Mouse (Mus musculus) myocyte (in vitro differentiated cells): ENCODE data around the gene Golga3. TPM values are rescaled to one million over a fixed set of nuclear protein-coding genes. Genes with fewer than 3 reads are reported as not detected.

Experiments used
- H3K27me3 ChIP-seq: one replicate; pipeline ENCODE4 v1.6.1; 2011; ENCODE audit not compliant: control insufficient read depth, insufficient read depth, insufficient read length
- H3K36me3 ChIP-seq: one replicate; pipeline ENCODE4 v1.6.1; 2011; ENCODE audit not compliant: control insufficient read depth, insufficient read depth
- H3K4me2 ChIP-seq: one replicate; pipeline ENCODE4 v1.6.1; 2011; ENCODE audit warnings: low read depth, control low read depth
- H3K4me3 ChIP-seq: one replicate; pipeline ENCODE4 v1.5.1; 2011; ENCODE audit warnings: mild to moderate bottlenecking, control low read depth, moderate library complexity
- H3K79me2 ChIP-seq: one replicate; pipeline ENCODE4 v1.6.1; 2011; ENCODE audit not compliant: control insufficient read depth, insufficient read depth
- H3ac ChIP-seq: one replicate; pipeline ENCODE4 v1.6.1; 2011; ENCODE audit not compliant: control insufficient read depth, insufficient read length
- CEBPB ChIP-seq: IDR thresholded peaks from 2 replicates; pipeline ENCODE4 v1.6.1; 2011; ENCODE audit warnings: mild to moderate bottlenecking, moderate library complexity; ENCODE audit not compliant: poor library complexity, insufficient read depth, severe bottlenecking
- E2F4 ChIP-seq: IDR thresholded peaks from one replicate; pipeline ENCODE4 v1.6.1; 2011; ENCODE audit warnings: mild to moderate bottlenecking, control low read depth, moderate library complexity; ENCODE audit not compliant: insufficient read depth
- MAX ChIP-seq: IDR thresholded peaks from one replicate; pipeline ENCODE4 v1.6.1; 2011; ENCODE audit warnings: low read depth, mild to moderate bottlenecking, control low read depth
- MYOD1 ChIP-seq, 3 experiments: IDR thresholded peaks; one replicate each; pipeline ENCODE4 v1.6.1; 2011; ENCODE audit warnings: control low read depth in 2 of 3, low read depth in 2 of 3, mild to moderate bottlenecking in 2 of 3, moderate library complexity in 1 of 3; ENCODE audit not compliant: insufficient read length in 2 of 3, control insufficient read depth in 1 of 3
- MYOG ChIP-seq, 3 experiments: IDR thresholded peaks; one replicate each; pipeline ENCODE4 v1.6.1; 2011; ENCODE audit warnings: control low read depth in 2 of 3, low read depth in 2 of 3, mild to moderate bottlenecking in 2 of 3; ENCODE audit not compliant: insufficient read length in 2 of 3, control insufficient read depth in 1 of 3, insufficient read depth in 1 of 3
- POLR2A ChIP-seq: IDR thresholded peaks from one replicate; pipeline ENCODE4 v1.6.1; 2011; ENCODE audit warnings: low read depth, mild to moderate bottlenecking, control low read depth, moderate library complexity; ENCODE audit not compliant: insufficient read length
- POLR2AphosphoS2 ChIP-seq: IDR thresholded peaks from one replicate; pipeline ENCODE4 v1.6.1; 2011; ENCODE audit warnings: low read depth, control low read depth; ENCODE audit not compliant: insufficient read length
- REST ChIP-seq: IDR thresholded peaks from one replicate; pipeline ENCODE4 v1.6.1; 2011; ENCODE audit warnings: mild to moderate bottlenecking, control low read depth, moderate library complexity; ENCODE audit not compliant: insufficient read depth, insufficient read length
- SRF ChIP-seq: IDR thresholded peaks from one replicate; pipeline ENCODE4 v1.6.1; 2011; ENCODE audit warnings: low read depth; ENCODE audit not compliant: control insufficient read depth, insufficient read length
- TCF12 ChIP-seq: IDR thresholded peaks from one replicate; pipeline ENCODE4 v1.6.1; 2011; ENCODE audit warnings: mild to moderate bottlenecking, control low read depth; ENCODE audit not compliant: poor library complexity, insufficient read depth, severe bottlenecking
- TCF3 ChIP-seq: IDR thresholded peaks from one replicate; pipeline ENCODE4 v1.6.1; 2011; ENCODE audit warnings: low read depth, control low read depth; ENCODE audit not compliant: insufficient read length
- USF1 ChIP-seq: IDR thresholded peaks from one replicate; pipeline ENCODE4 v1.6.1; 2011; ENCODE audit warnings: low read depth, mild to moderate bottlenecking, control low read depth, moderate library complexity
- polyA plus RNA-seq: library from polyadenylated mRNA; unstranded; fragments of >200 nt; fragmentation: generic; extraction: Trizol; gene quantifications from one replicate; pipeline ENCODE4 v1.2.1, GENCODE M21; 2012; ENCODE audit warnings: missing spikeins

The Golga3 gene
- 15.3 TPM for polyA plus RNA-seq

- Histone ChIP-seq H3K27me3 (no peaks in the 10 kb centered on the region), H3K4me2 (peak within 1 kb of the TSS; percentile 75), H3K79me2 (peaks cover 38% of the 10 kb centered on the region), H3K36me3 (no peaks in the 10 kb centered on the region), H3ac (peak within 1 kb of the TSS; percentile 81), H3K4me3 (peak within 1 kb of the TSS; percentile 97)
- no peak for TF ChIP-seq TCF12
- no peak for TF ChIP-seq REST
- no peak for TF ChIP-seq MAX
- peak; percentile 46 for TF ChIP-seq USF1
- TF ChIP-seq MYOG (IDR thresholded peaks at IDR 0.05; ENCODE audit: control insufficient read depth in 1 of 3, insufficient read depth in 1 of 3, insufficient read length in 2 of 3, low read depth in 2 of 3), result peak in 1 of 3 experiments; percentile 16
- TF ChIP-seq E2F4, result no peak
- TF ChIP-seq SRF, result no peak
- TF ChIP-seq CEBPB, result no peak
- peak; percentile 75 for TF ChIP-seq POLR2AphosphoS2
- TF ChIP-seq MYOD1 (IDR thresholded peaks at IDR 0.05; ENCODE audit: control insufficient read depth in 1 of 3, insufficient read length in 2 of 3, low read depth in 2 of 3), result no peak
- no peak for TF ChIP-seq TCF3
- TF ChIP-seq POLR2A, result peak; percentile 70
Measured at GRCm38 (mm10) chr5:110176362-110177020, at the start of gene Golga3. Golga3 (plus strand) TSS chr5:110176701.

GRCm38 (mm10) chr5:110135293-110136086, 41.0 kb upstream of the Golga3 start, which contains the start of gene Chfr:
Chfr (plus strand) TSS chr5:110135842.
- H3K79me2 ChIP-seq, result peaks cover 12% of the 10 kb centered on the region
- peak within 1 kb of the TSS; percentile 26 for H3ac ChIP-seq
- TF ChIP-seq MYOD1 (IDR thresholded peaks at IDR 0.05; ENCODE audit: control insufficient read depth in 1 of 3, insufficient read length in 2 of 3, low read depth in 2 of 3), result peak in 1 of 3 experiments; percentile 56
- TF ChIP-seq MYOG (IDR thresholded peaks at IDR 0.05; ENCODE audit: control insufficient read depth in 1 of 3, insufficient read depth in 1 of 3, insufficient read length in 2 of 3, low read depth in 2 of 3), result peak in 1 of 3 experiments; percentile 49
- no peak for TF ChIP-seq TCF12
- peak; percentile 82 for TF ChIP-seq POLR2A
- peak; percentile 89 for TF ChIP-seq POLR2AphosphoS2
- no peak for TF ChIP-seq E2F4
- TF ChIP-seq SRF, result peak; percentile 98
- H3K4me3 ChIP-seq, result peak within 1 kb of the TSS; percentile 69
- H3K4me2 ChIP-seq, result peak within 1 kb of the TSS; percentile 82
- no peaks in the 10 kb centered on the region for H3K27me3 ChIP-seq
- H3K36me3 ChIP-seq, result no peaks in the 10 kb centered on the region

GRCm38 (mm10) chr5:110136087-110136464, 40.4 kb upstream of the Golga3 start:
- Histone ChIP-seq H3K4me3 (peak overlapping the region; percentile 69), H3ac (peak overlapping the region; percentile 26), H3K4me2 (peak overlapping the region; percentile 67), H3K79me2 (peaks cover 12% of the 10 kb centered on the region), H3K36me3 (no peaks in the 10 kb centered on the region), H3K27me3 (no peaks in the 10 kb centered on the region)
- TF ChIP-seq MAX (no peak), CEBPB (no peak), USF1 (no peak), POLR2AphosphoS2 (no peak), REST (no peak), MYOD1 (IDR thresholded peaks at IDR 0.05; ENCODE audit: control insufficient read depth in 1 of 3, insufficient read length in 2 of 3, low read depth in 2 of 3) (no peak), TCF3 (no peak), E2F4 (no peak), MYOG (IDR thresholded peaks at IDR 0.05; ENCODE audit: control insufficient read depth in 1 of 3, insufficient read depth in 1 of 3, insufficient read length in 2 of 3, low read depth in 2 of 3) (no peak), TCF12 (no peak), POLR2A (no peak), SRF (no peak)

- Histone ChIP-seq H3K4me2 (no peak overlapping the region), H3K4me3 (no peak overlapping the region), H3K79me2 (peaks cover 12% of the 10 kb centered on the region), H3K36me3 (no peaks in the 10 kb centered on the region), H3ac (no peak overlapping the region), H3K27me3 (no peaks in the 10 kb centered on the region)
- TF ChIP-seq TCF12 (no peak), POLR2A (no peak), MYOD1 (IDR thresholded peaks at IDR 0.05; ENCODE audit: control insufficient read depth in 1 of 3, insufficient read length in 2 of 3, low read depth in 2 of 3) (no peak), MAX (no peak), REST (no peak), POLR2AphosphoS2 (no peak), CEBPB (no peak), SRF (no peak)
Measured at GRCm38 (mm10) chr5:110137816-110138215, 38.7 kb upstream of the Golga3 start.
